ENCODE assay signal across 8 mouse cellular contexts in the genomic region with DNA sequence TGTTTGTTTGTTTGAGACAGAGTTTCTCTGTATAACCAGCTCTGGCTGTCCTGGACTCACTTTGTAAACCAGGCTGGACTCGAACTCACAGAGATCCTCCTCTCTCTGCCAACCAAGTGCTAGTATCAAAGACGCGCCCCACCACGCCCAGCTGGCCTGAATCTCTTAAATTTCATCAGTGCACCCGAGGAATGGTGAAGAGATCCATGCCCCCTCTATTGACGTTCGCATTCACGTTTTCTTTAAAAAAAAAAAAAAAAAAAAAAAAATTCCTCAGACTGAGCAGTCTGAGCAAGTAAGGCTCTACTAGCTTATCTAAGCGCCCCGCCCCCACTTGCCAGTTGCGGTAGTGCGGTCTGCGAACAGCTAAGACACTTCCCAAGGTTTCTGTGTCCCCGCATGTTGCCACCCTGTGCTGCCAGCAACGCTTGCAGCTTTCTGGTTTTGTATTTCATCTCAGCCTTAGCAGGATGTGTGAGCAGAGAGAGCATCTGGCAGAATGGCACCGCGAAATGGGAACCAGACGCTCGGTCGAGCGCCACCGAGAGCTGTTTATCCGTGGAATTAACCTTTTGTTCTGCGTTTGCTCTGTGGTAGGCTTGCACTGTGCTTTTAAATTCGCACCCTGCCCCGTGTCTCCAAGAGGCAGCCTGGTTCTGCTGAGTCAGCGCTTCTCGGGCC.
DNase-seq lines count a peak whose midpoint lies in the region; ATAC-seq and TF ChIP-seq lines count a peak whose summit lies in the region.

No protein-coding gene starts in this region.

- TF ChIP-seq CTCF in spleen, adult 2 months (IDR thresholded peaks at IDR 0.05; ENCODE audit: extremely low read depth, insufficient read depth, insufficient read length, insufficient replicate concordance) = no peak

- no peaks in the 10 kb centered on the region for H3K36me3 ChIP-seq in spleen, adult 2 months (ENCODE audit: control insufficient read depth, insufficient read depth, low read length)

- no peaks in the 10 kb centered on the region; the same call in none of the 2 replicates for H3K4me1 ChIP-seq in spleen, adult 2 months (ENCODE audit: control insufficient read depth, insufficient read depth, insufficient read length)

- no peak for TF ChIP-seq POLR2A in spleen, adult 2 months (IDR thresholded peaks at IDR 0.05; ENCODE audit: low read depth, low read length)

- 6% methylated on average over 28 of the region's 28 CpGs for whole genome bisulfite sequencing in spleen, adult 2 months

- intact Hi-C loops in left cerebral cortex, postnatal 10 days (cut with DNase I) = loop anchor here (10.0 kb wide), 1 partner anchor 226 kb away; a partner anchor contains a TSS

- peak; percentile 47 to 63 for DNase-seq in cerebellum, postnatal 25 days
- no peak for DNase-seq in cerebellum, adult 9-10 months
- peak; percentile 83 for DNase-seq in c-Kit-positive CD71-positive TER-119-negative erythroid progenitor cells, embryonic 14.5 days (ENCODE audit: low read depth)
- peak; percentile 73 to 78 for DNase-seq in frontal cortex, postnatal 36 days (ENCODE audit: low spot score in 2 of 2)
- DNase-seq in induced T-regulatory cell, adult 2 months (ENCODE audit: low read depth) = peak; percentile 76
- peak; percentile 64 to 88 for DNase-seq in left cerebral cortex, postnatal 10 days (ENCODE audit: extremely low spot score in 1 of 2, low spot score in 2 of 2)
- DNase-seq in spleen, adult 2 months (ENCODE audit: low read depth in 1 of 2, low spot score in 2 of 2) = peak in 1 of 2 experiments; percentile 27

- H3K27me3 ChIP-seq in spleen, adult 2 months (ENCODE audit: control insufficient read depth, insufficient read depth, low read length) = no peaks in the 10 kb centered on the region

- peak; percentile 74 for ATAC-seq in megakaryocyte-erythroid progenitor cell, adult 5-6 weeks (replicated peaks; ENCODE audit: low FRiP score, low TSS enrichment, poor library complexity, severe bottlenecking)

- peak overlapping the region; percentile 45 for H3K4me3 ChIP-seq in spleen, adult 2 months (ENCODE audit: extremely low read depth, insufficient read depth, insufficient read length)

- no peak overlapping the region for H3K27ac ChIP-seq in spleen, adult 2 months (ENCODE audit: insufficient read depth, low read length)
